Mouse (Mus musculus) ovary, postnatal 10 days (tissue): ENCODE data around the gene AC109138.7.
A peak's percentile ranks its signal among the peaks of the same experiment; 100 is the strongest.
"Not testable (repeated sequence)": the region's sequence is repeated elsewhere in the genome, so short reads cannot be mapped to it uniquely, and the experiment has no call there.

ENCODE experiments used
- DNase-seq: peaks from one replicate; pipeline ENCODE4 v3.0.0; 2022; ENCODE audit warnings: low spot score

AC109138.7 gene

DNA sequence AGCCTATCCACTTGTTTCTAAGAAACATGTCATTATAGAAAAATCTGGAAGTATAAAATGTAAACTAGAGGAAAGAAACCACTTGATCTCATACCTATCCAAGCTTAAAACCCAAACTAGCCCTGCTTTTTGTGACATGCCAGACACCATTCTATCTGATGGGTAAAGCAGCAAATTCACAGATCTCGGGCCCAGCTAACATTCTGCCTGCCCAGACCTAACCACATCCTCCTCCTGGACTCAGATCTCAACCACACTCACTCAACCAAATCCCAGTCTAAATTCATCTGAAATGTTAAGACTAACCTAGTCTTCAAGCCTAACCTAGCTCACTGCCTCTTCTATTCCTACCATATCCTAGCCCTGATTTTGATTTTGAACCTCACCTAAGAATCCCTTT lies 4.6 kb downstream of the AC109138.7 start:
- no peak for DNase-seq

DNA sequence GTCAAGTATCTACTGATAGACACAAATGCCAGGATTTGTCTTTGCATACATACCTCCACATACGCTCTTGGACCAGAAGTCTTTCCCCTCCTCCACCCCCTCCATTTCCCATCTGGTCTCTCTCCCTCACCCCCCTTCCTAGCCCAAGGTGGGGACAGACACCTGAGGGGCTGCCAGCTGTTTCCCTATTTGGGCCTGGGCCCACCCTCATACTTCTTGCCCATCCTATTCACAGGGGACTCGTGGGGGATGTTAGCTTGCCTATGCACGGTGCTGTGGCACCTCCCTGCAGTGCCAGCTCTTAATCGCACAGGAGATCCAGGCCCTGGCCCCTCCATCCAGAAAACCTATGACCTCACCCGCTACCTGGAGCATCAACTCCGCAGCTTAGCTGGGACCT lies 5.8 kb downstream of the AC109138.7 start:
- no peak for DNase-seq

DNA sequence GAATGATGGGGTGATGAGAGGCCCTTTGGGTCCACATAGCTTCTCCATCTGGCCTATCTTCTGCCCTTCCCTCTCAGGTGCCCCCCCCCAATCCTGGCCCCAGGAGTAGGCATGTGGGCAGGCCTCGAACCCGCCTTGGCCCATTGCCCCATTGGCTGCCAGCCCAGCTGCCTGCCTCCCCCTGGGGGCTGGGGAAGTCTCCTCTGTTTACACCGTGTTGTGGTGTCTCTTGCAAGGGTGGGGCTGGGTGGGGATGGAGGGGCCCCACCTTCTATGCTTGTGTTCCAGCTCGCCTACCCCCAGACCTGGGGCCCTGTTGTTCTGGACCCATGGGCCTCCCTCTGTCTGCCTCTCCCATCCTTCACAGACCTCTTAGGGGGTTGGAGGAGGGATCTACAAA lies 6.3 kb downstream of the AC109138.7 start:
- no peak for DNase-seq

DNA sequence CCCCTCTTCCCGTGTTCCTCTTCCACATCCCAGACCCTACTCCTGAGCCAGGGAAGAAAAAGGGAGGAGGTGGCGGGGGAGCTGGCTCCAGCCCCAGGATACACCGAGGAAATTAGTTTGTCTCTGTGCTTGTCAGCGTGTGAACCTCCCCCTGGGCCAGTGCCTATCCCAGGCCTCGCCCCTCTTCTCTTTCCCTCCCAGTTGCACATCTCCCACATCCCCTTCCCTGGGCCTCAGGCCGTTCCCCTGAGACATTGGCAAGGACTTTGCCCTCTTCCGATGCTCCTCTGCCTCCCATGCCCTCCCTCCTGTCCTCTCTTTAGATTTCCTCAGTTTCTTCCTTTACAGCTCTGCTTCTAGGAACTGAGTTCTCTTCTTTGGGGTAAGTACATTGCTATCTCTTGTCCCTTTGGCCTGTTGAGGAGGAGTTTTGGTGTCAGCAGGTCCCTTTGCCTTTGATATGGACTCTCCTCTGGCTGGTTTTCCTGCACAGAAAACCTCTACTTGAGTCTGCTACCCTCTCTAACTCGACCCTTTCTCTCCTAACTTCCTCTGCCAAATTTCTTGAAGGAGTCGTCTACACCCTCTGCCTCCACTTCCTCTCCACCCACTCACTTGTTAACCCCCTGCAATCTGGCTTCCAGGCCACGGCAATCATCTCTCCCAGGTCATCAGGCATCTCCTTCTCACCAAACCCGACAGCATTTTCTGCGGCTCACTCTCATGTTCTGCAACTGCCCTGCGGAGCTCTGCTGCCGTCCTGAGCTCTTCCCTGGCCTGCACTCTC lies 7.0 kb downstream of the AC109138.7 start:
- DNase-seq, result no peak

DNA sequence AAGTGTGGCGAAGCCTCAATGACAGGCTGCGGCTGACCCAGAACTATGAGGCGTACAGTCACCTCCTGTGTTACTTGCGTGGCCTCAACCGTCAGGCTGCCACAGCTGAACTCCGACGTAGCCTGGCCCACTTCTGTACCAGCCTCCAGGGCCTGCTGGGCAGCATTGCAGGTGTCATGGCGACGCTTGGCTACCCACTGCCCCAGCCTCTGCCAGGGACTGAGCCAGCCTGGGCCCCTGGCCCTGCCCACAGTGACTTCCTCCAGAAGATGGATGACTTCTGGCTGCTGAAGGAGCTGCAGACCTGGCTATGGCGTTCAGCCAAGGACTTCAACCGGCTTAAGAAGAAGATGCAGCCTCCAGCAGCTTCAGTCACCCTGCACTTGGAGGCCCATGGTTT lies 8.0 kb downstream of the AC109138.7 start:
- no peak for DNase-seq

DNA sequence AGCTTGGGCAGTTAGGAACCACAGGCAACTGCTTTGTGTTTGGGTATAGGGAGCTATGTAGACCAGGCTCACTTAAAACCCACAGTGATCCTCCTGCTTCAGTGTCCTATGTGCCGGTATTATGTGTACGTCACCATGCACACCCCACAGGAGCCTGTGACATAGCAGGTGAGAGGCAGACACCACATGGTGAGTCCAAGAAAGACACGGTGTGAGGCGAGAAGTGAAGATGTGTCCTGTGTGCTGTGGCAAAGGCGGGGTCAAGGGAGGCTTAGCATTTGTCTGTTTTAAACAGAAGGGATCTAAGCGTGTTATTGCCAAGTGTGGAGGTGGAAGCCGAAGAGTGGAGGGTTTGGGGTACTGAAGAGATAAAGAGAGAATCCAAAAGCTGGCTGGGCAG lies 12.6 kb downstream of the AC109138.7 start:
- DNase-seq, result no peak

DNA sequence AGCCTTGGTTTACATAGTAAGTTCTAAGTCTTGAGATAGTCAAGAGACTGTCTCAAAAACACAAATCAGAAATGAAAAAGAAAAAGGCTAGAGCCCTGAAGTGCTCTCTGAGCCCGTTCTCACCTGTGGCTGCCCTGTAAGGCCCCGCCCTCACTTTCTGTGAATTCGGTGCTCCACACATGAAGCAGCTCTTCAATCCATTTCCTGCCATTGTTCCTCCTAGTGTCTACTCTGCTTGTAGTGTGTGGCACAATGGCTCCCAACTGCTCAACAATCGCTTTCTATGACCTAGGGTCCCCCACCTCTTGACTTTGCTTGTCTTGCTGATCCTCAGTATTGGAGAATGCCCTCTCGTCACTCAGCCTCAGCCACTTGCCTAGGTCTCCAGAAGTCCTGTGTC lies 13.3 kb downstream of the AC109138.7 start:
- no peak for DNase-seq

DNA sequence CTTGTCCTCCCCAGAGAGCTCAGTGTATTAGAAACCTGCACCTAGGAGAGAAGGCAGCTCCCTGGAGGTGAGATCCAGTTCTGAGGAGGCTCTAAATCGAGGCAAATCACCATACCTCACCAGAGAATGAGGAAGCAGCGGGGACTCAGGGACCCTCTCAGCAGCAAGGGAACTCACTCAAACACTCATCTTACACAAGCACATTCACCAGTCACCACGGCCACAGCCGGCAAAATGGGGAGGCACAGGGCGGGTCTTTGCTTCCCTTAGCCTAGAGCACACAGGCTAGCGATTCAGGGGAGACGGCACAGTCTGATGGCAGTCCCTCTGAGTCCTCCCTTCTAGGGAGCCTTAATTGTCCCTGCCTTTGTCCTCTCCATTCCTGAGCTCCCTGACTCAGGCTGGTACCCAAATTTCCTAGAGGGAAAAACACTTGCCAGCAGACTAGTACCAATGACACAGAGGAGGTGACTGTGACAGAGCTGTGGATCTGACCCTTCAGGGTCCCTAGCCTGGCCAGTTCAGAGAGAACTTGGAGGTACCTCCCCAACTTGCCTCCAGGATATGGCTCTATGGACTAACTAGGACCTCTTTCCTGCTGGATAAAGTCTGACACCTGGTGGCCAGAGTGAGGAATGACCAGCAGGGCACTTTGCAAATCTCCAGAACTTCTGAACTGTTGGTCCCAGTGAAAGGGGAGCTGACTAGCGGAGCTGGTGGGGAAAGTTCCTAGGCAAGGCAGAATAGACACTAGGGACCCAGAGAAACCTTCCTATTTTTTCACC lies 13.9 kb downstream of the AC109138.7 start:
- no peak for DNase-seq

DNA sequence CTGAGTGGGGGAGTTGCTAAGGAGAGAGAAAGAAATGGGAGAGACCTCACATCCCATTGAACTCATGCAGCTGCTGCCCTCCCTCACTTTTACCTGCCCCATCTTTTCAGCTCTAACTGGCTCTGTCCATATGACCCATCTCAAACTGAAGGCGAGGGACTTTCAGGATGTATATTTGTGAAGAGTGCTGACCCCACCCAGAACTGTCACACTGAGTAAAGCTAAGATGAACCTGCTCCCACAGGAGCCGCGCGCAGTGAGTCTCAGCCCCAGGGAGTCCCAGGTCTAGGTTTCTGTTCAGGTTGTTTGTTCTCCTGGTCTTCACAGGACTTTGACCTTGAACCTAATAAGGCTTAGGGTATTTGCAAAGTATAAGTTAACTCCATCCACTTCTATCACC lies 14.7 kb downstream of the AC109138.7 start:
- no peak for DNase-seq

DNA sequence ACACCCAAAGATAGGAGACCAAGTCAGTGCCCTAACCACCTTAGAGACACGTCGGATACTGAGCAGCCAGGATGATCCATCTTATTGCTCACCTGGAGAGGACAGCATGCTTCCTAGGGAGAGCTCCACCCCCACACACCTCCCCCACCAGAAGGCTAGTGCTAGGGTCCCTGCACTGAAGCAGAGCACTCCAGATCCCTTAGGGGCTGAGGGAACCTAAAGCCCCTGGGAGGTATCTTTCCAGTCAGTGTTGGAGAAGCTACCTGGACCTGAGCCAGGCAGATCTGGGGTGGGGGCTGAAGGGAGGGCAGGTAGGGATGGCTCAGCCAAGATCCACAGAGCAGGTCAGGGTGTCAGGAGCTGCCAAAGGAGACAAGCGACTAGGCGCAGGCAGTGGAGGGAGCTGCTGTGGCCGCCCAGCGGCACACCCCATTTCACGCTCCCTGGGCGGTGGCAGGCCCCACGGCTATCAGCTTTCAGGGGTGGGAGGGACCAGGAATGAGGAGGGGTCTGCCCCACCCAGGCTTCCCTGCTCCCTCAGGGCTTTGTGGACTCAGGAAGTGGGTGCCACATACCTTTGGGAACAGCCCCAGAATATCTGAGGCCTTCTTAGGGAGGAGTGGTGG lies 15.4 kb downstream of the AC109138.7 start:
- no peak for DNase-seq

DNA sequence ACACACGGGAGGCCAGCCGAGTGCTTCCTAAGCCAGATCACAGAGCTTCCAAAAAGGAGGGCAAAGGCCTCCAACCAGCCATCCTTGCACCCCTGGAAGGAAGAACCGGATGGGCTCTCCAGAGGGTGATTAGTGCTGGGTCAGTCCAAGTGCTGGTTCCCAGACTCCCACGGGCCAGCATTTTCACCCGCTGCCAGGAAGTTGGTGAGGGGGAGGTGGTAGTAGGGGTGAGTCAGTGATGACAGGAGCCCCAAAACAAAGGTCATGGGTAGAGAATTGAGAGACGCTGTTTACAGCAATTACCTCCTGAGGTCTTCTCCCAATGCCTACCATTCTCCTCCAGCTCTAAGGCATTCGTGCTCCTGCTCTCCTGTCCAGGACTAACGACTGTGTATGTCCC lies 16.3 kb downstream of the AC109138.7 start:
- no peak for DNase-seq

DNA sequence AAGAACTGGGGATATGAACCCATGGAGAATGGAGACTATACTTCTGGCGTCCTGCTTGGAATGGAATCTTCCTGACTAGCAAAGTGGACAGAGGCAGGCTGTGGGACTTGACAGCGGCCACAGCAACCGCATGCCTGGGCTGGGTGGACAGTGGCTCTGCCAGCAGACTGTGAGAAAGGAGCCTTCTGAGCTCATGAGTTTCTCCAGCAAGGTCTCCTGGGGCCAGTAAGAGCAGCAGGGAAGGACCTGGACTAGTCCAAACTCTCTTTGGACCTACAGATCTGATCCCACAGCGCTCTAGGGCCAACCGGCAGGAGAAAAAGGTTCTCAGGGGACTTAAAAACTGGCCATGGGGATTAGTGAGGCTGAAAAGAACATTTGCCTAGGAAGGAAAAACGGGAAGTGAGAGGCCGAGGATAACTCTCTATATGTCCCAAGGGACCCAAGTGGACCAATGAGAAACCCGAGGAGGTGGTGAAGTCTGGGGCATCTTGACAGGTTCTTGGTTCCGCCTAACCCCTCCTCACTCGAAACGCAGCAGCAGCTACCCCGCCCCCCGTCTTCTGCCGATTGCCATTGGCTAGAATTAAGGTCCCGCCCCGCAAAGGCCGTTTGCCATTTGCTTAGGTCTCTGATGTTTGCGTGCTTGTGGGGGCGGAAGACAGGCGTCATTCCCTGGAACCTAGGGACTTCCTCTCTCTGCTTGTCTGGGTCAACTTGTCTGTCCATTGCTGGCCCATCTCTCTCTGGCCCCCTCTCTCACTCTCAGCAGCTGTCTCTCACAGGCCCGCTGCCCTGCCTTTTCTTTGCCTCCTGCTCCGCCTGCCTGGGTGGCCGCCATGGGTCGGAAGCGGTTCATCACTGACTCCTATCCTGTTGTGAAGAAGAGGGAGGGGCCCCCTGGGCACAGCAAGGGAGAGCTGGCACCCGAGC lies 17.4 kb downstream of the AC109138.7 start, which contains the start of gene Pold4:
Gene Pold4 (plus strand): TSS at position 647 of the 933 bp plus-strand sequence.
- DNase-seq, result peak; percentile 90

DNA sequence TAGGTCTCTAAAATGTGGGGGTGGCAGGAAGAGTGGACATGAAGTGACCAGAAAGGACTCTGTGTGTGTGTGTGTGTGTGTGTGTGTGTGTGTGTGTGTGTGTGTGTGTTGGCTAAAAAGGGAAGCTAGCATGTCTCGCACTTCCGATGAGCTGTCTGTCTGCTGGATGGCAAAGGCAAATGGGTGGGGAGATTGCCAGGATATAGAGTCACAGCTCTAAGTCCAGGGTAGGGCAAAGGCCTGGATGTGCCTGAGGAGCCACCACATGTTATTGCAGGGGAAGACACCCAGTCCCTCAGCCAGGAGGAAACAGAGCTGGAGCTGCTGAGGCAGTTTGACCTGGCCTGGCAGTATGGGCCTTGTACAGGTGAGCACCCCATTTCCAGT lies 18.0 kb downstream of the AC109138.7 start:
- DNase-seq, result no peak

DNA sequence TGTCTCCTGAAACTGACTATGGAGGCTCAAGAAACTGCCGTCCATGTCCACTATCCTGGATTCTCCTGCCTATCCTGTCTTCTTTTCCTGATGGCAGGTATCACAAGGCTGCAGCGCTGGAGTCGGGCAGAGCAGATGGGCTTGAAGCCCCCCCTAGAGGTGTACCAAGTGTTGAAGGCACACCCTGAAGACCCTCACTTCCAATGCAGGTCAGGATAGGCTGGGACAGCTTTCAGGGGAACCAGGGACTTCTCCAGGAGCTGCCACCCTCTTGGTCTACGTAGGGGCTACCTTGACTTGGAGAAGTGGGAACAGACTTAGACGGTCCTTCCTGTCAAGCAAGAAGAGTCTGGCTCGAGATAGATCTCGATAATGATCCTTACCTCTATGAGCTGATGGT lies 18.5 kb downstream of the AC109138.7 start:
- DNase-seq, result no peak

DNA sequence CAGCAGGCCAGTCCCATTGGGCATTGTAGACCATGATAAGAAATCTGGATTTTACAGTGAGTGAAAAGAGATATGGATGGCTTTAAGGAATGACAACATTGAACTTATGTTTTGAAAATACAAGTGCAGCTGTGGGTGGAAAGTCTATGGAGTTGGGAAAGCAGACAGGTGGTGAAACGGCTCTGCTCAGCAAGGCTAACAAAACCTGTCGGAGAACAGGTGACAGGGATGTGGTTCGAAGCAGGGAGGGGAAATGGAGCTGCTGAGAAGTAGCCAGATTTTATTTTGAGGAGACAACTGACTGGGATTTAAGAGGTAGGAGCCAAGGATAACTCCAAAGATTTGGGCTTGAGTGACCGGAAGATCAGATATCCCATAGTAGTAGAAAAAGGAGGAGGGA lies 20.4 kb downstream of the AC109138.7 start:
- DNase-seq, result no peak

DNA sequence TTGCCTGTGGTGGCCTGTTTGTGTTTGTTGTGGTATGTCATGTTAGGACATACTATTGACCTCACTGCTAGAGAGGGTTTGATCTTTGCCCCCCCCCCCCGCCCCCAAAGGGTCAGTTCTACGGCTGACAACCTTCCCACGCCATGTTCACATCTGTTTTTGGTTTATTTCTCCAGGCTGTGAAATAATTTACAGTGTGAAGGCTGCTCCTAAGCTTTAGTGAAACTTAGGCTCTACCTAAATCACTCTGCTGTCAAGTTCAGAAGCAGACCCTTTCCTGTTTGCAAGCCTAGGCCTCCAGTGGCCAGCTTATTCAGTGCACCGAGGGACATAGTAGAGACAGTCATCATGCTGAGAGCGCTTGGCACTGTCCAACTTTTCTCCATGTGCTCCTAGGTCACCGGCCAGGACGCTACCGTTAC lies 26.1 kb downstream of the AC109138.7 start:
- DNase-seq, result no peak

DNA sequence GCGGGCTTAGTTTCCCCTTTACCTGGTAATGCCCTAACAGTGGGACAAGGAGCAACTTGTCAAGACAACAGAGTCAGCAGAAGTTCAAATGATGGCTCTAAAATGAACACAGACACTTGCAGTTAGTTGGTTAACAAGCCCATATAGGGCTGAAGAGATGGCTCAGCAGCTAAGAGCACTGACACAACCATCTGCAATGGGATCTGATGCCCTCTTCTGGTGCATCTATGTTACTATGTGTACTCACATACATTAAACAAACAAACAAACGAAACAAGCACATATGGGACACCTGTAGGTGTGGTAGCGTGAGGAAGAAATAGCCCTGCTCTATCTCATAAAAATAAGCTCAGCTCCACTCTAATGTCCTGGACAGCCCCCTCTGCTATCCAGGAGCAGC lies 28.3 kb downstream of the AC109138.7 start:
- DNase-seq, result no peak

DNA sequence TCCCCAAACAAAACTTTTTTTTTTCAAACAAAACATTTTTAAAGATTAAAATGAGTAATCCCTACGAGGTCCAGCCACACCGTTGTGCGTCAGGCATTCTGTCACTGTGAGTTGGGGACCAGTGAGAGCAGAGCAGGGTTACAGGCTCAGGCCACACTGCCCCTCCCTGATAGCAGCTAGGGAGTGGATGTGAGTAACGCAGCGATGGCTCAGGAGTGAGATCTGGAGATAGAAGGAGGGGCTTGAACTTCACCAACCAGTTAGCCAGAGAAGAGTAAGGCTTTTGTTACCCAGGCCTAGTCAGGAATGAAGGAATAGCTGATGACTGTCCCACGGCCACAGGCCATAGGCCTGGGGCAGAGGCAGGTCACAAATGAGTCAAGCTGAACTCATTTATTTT lies 30.6 kb downstream of the AC109138.7 start:
- no peak for DNase-seq

DNA sequence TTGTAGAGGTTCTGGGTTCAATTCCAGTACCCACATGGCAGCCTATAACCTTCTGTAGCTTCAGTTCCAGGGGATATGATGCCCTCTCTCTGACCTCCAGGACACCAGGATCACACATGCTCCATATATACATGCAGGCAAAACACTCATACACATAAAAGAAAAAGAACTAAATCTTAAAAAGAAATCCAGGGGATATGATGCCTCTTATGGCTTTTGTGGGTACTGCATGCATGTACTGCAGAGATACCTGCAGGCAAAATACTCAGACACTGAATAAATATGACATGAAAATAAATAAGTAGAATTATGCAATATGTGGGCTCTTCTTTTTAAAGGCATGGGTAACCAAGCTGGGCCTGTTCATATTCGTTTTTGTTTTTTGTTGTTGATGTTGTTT lies 32.9 kb downstream of the AC109138.7 start:
- DNase-seq, result no peak

DNA sequence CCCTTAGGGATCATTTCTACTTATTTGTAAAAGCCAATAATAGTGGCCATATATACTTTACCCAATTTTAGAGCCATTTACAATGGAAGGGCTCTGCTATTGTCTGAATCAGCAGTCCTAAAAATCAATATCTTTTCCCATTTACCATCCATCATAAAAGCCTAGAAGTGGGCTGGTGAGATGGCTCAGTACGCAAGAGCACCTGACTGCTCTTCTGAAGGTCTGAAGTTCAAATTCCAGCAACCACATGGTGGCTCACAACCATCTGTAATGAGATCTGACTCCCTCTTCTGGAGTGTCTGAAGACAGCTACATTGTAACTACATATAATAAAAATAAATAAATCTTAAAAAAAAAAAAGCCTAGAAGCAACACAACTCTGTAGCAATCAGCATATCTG lies 34.5 kb downstream of the AC109138.7 start:
- not testable (repeated sequence) for DNase-seq

DNA sequence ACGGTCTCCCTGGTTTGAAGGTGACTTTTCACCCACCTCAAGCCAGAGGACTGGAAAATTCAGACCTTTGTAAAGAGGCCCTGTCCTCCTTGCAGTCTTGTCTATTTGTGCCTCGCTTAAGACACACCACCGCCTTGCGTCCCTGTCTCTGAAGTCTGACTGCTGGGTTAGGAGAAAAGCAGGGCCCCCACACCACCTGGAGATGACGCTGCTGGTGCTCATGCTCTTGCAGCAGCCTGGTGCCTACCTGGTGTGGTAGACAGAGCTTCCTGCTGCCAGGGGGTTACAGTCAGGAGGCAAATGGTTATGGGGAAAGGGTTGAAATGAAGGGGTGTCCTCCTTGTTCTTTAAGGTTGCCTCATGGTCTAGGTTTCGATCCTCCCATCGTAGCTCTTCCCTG lies 40.1 kb downstream of the AC109138.7 start:
- DNase-seq, result no peak

DNA sequence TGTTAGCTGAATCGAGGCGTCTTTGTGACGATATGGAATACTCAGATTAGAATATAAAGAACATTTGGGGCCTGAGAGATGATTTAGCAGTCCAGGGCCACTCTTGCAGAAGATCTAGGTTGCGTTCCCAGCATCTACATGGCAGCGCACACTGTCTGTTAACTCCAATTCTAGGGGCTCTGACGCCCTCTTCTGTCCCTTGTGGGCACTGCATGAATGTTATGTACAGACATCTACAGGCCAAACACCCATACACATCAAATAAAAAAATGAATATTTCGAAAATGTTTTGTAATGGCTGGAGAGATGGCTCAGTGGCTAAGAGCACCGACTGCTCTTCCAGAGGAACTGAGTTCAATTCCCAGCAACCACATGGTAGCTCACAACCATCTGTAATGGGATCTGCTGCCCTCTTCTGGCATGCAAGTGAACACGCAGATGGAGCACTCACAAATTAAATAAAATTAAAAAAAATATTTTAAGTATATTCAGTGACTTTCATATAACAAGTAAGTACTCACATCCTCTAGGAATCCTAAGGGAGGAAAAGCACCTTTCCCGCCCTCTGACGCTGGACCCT lies 41.5 kb downstream of the AC109138.7 start:
- DNase-seq, result no peak
